Mouse (Mus musculus): ENCODE measurements at regions not wholly inside any gene's neighbourhood (a gene's known extent, or its start where the extent isn't known, plus 50 kb on each side); places are given as distances from the start of the nearest gene placed in this dataset.

- TF ChIP-seq CTCF (IDR thresholded peaks at IDR 0.05): no peak
- 65% methylated on average over 1 of the region's 1 CpGs for WGBS
- Histone ChIP-seq H3K9me3 (ENCODE audit: low read length) (no peaks in the 10 kb centered on the region), H3K27ac (ENCODE audit: low read depth, low read length) (no peak overlapping the region), H3K4me2 (ENCODE audit: low read depth, low read length, poor library complexity, severe bottlenecking) (no peak overlapping the region), H3K27me3 (ENCODE audit: insufficient read depth, low read length) (no peaks in the 10 kb centered on the region), H3K4me3 (ENCODE audit: low read depth, low read length) (no peak overlapping the region), H3K36me3 (ENCODE audit: insufficient read depth, low read length) (no peaks in the 10 kb centered on the region), H3K9ac (replicated peaks; ENCODE audit: low read length, poor library complexity, severe bottlenecking) (no peak overlapping the region), H3K4me1 (ENCODE audit: insufficient read depth, low read length) (no peaks in the 10 kb centered on the region)
- no peak for ATAC-seq (ENCODE audit: low FRiP score)
- DNase-seq (ENCODE audit: low spot score): no peak
Measured at GRCm38 (mm10) chr3:33498645-33499044, 301.0 kb upstream of the Ttc14 start.

- Histone ChIP-seq H3K4me2 (ENCODE audit: low read depth, low read length, poor library complexity, severe bottlenecking) (no peak overlapping the region), H3K27me3 (ENCODE audit: insufficient read depth, low read length) (no peaks in the 10 kb centered on the region), H3K4me1 (ENCODE audit: insufficient read depth, low read length) (no peaks in the 10 kb centered on the region), H3K36me3 (ENCODE audit: insufficient read depth, low read length) (no peaks in the 10 kb centered on the region), H3K4me3 (ENCODE audit: low read depth, low read length) (no peak overlapping the region), H3K9ac (replicated peaks; ENCODE audit: low read length, poor library complexity, severe bottlenecking) (no peak overlapping the region), H3K27ac (ENCODE audit: low read depth, low read length) (no peak overlapping the region), H3K9me3 (ENCODE audit: low read length) (0 out of 2 replicates have a peak, but pooled peaks cover 6% of the 10 kb centered on the region)
- no peak for DNase-seq (ENCODE audit: low spot score)
- 59% methylated on average over 2 of the region's 2 CpGs for WGBS
- TF ChIP-seq CTCF (IDR thresholded peaks at IDR 0.05): no peak
- ATAC-seq (ENCODE audit: low FRiP score): no peak
Measured at GRCm38 (mm10) chr3:33508277-33508676, 291.4 kb upstream of the Ttc14 start.

- ATAC-seq (ENCODE audit: low FRiP score) (no peak), DNase-seq (ENCODE audit: low spot score) (no peak)
- H3K4me1 ChIP-seq (ENCODE audit: insufficient read depth, low read length): no peaks in the 10 kb centered on the region
- H3K27ac ChIP-seq (ENCODE audit: low read depth, low read length): no peak overlapping the region
- H3K9ac ChIP-seq (replicated peaks; ENCODE audit: low read length, poor library complexity, severe bottlenecking): no peak overlapping the region
- no peak overlapping the region for H3K4me3 ChIP-seq (ENCODE audit: low read depth, low read length)
- H3K9me3 ChIP-seq (ENCODE audit: low read length): no peaks in the 10 kb centered on the region
- H3K36me3 ChIP-seq (ENCODE audit: insufficient read depth, low read length): no peaks in the 10 kb centered on the region
- 94% methylated on average over 1 of the region's 1 CpGs for WGBS
- no peak overlapping the region for H3K4me2 ChIP-seq (ENCODE audit: low read depth, low read length, poor library complexity, severe bottlenecking)
- H3K27me3 ChIP-seq (ENCODE audit: insufficient read depth, low read length): no peaks in the 10 kb centered on the region
- TF ChIP-seq CTCF (IDR thresholded peaks at IDR 0.05): no peak
Measured at GRCm38 (mm10) chr3:33544161-33544560, 255.5 kb upstream of the Ttc14 start.

GRCm38 (mm10) chr3:33562670-33563360 lies 236.8 kb upstream of the Ttc14 start:
- WGBS: 50% methylated on average over 4 of the region's 4 CpGs
- Histone ChIP-seq H3K4me1 (ENCODE audit: insufficient read depth, low read length) (no peaks in the 10 kb centered on the region), H3K36me3 (ENCODE audit: insufficient read depth, low read length) (no peaks in the 10 kb centered on the region), H3K27ac (ENCODE audit: low read depth, low read length) (no peak overlapping the region), H3K9ac (replicated peaks; ENCODE audit: low read length, poor library complexity, severe bottlenecking) (no peak overlapping the region), H3K9me3 (ENCODE audit: low read length) (no peaks in the 10 kb centered on the region), H3K4me2 (ENCODE audit: low read depth, low read length, poor library complexity, severe bottlenecking) (no peak overlapping the region), H3K27me3 (ENCODE audit: insufficient read depth, low read length) (no peaks in the 10 kb centered on the region), H3K4me3 (ENCODE audit: low read depth, low read length) (no peak overlapping the region)
- ATAC-seq (ENCODE audit: low FRiP score): 0 out of 2 replicates have a peak, but pooled peaks have one; percentile 31
- DNase-seq (ENCODE audit: low spot score): peak; percentile 37
- no peak for TF ChIP-seq CTCF (IDR thresholded peaks at IDR 0.05)

GRCm38 (mm10) chr3:33580599-33580998 lies 219.0 kb upstream of the Ttc14 start:
- 32% methylated on average over 1 of the region's 1 CpGs for WGBS
- H3K9ac ChIP-seq (replicated peaks; ENCODE audit: low read length, poor library complexity, severe bottlenecking): no peak overlapping the region
- H3K36me3 ChIP-seq (ENCODE audit: insufficient read depth, low read length): no peaks in the 10 kb centered on the region
- DNase-seq (ENCODE audit: low spot score) (no peak), ATAC-seq (ENCODE audit: low FRiP score) (no peak)
- no peaks in the 10 kb centered on the region for H3K9me3 ChIP-seq (ENCODE audit: low read length)
- no peak overlapping the region for H3K27ac ChIP-seq (ENCODE audit: low read depth, low read length)
- no peak overlapping the region for H3K4me3 ChIP-seq (ENCODE audit: low read depth, low read length)
- H3K4me2 ChIP-seq (ENCODE audit: low read depth, low read length, poor library complexity, severe bottlenecking): no peak overlapping the region
- no peak for TF ChIP-seq CTCF (IDR thresholded peaks at IDR 0.05)
- no peaks in the 10 kb centered on the region for H3K27me3 ChIP-seq (ENCODE audit: insufficient read depth, low read length)
- no peaks in the 10 kb centered on the region for H3K4me1 ChIP-seq (ENCODE audit: insufficient read depth, low read length)

GRCm38 (mm10) chr3:33614206-33614605 lies 185.4 kb upstream of the Ttc14 start:
- ATAC-seq (ENCODE audit: low FRiP score): no peak
- no peak overlapping the region for H3K4me3 ChIP-seq (ENCODE audit: low read depth, low read length)

More at GRCm38 (mm10) chr3:33614206-33614605, 185.4 kb upstream of the Ttc14 start:
- no peaks in the 10 kb centered on the region for H3K36me3 ChIP-seq (ENCODE audit: insufficient read depth, low read length)
- no peaks in the 10 kb centered on the region for H3K4me1 ChIP-seq (ENCODE audit: insufficient read depth, low read length)
- no peak overlapping the region for H3K4me2 ChIP-seq (ENCODE audit: low read depth, low read length, poor library complexity, severe bottlenecking)
- no peak for TF ChIP-seq CTCF (IDR thresholded peaks at IDR 0.05)
- no peaks in the 10 kb centered on the region for H3K27me3 ChIP-seq (ENCODE audit: insufficient read depth, low read length)
- H3K9me3 ChIP-seq (ENCODE audit: low read length): no peaks in the 10 kb centered on the region
- no peak overlapping the region for H3K9ac ChIP-seq (replicated peaks; ENCODE audit: low read length, poor library complexity, severe bottlenecking)
- H3K27ac ChIP-seq (ENCODE audit: low read depth, low read length): no peak overlapping the region
- DNase-seq (ENCODE audit: low spot score): no peak
